Mouse (Mus musculus) G1E-ER4 (cell line): ENCODE measurements around the gene Phkg1. TPM values are rescaled to one million over a fixed set of nuclear protein-coding genes. Genes with fewer than 3 reads are reported as not detected.

Experiments
- GATA1 ChIP-seq: IDR thresholded peaks from one replicate; pipeline ENCODE4 v1.8.0; 2012; ENCODE audit warnings: low read length, inconsistent platforms
- polyA plus RNA-seq: library from polyadenylated mRNA; stranded (reverse); fragments of >175 nt; gene quantifications from 2 replicates; pipeline ENCODE4 v1.2.3, GENCODE M21; 2012

Gene Phkg1
- polyA plus RNA-seq: not detected in 2 replicates

DNA sequence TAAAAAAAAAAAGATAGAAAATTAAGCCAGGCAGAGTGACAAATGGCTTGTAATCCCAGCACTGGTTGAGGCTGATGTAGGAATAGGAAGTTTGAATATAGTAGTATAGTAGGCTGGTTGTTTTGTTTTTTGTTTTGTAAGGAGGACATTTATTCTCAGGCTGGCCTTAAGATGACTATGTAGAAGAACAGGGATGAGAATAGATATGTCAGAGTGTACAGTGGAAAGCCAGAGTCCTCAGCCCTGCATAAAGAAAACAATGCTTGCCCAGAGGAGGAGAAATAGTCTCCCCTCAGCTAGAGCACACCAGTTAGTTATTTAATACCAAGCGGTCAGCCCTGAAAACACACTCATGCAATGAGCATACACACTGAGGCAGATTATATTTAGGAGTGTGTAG lies at the start of gene Phkg1:
Gene Phkg1 (minus strand): TSS at position 101 of the 400 bp plus-strand sequence.
- no peak for TF ChIP-seq GATA1

DNA sequence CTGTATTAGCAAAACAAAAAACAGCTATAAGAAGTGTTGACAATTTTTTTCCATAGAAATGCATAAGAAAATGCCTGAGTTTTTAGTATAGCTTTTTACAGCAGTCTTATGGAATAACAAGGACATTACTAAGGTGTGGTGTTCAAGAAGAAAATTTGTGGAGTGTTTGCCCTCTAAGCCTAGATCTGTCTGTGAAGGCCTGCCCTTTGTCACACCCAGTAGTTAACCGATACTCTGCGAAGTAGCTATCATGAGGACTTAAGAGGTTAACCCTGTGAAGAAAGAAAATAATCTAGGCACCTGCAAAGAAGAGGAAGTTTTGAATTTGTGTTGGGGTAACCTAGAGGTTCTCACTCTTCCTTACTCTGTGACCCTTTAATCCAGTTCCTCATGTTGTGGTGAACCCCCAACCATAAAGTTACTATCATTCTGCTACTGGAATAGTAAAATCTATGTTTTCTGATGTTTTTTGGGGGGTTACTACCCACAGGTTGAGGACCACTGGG lies 49.2 kb upstream of the Phkg1 start:
- no peak for TF ChIP-seq GATA1

DNA sequence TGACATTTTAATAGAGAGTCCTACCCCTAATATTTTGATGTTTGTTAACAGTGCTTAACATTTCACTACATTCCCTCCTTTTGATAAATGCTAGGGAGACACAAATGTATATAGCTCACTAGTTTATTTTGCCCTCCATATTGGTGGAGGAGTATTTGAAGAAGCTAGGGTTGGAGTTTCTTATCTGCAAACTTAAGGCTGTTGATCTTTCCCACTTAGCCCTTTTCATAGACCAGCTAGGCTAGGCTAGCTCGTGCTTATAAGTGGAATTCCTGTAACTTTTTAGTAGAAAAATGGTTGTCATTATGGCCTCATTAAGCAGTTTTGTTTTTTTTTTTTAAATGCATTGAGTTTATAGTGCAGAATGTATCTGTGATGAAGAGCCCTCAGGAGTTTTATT lies 45.1 kb upstream of the Phkg1 start:
- no peak for TF ChIP-seq GATA1

DNA sequence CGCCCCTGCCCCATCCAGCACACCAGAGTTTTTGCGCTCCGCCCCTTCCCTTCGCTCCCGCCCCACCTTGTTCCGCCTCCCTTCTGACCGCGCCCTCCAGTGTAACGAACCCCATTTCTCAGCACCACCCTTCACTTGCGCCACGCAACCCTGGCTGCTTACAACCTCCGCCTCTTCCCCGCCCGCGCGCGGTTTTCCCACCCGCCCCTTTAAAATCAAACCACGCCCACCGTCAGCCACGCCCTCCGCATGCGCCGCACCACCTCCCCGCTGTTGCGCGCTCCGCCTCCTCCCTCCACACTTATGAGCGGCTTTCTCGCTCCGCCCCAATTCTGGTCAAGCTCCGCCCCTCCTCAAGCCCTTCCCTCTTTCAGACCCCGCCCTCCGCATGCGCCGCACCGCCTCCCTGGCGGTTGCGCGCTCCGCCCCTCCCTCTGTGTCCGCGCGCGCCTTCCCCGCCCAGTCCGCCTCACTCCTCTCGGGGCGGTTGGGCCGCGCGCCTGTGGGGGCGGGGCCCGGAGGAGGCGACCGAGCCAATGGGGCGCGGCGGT lies 43.2 kb upstream of the Phkg1 start, which contains the start of gene Vkorc1l1:
Gene Vkorc1l1 (plus strand): TSS at position 476 of the 551 bp plus-strand sequence.
- TF ChIP-seq GATA1: no peak

DNA sequence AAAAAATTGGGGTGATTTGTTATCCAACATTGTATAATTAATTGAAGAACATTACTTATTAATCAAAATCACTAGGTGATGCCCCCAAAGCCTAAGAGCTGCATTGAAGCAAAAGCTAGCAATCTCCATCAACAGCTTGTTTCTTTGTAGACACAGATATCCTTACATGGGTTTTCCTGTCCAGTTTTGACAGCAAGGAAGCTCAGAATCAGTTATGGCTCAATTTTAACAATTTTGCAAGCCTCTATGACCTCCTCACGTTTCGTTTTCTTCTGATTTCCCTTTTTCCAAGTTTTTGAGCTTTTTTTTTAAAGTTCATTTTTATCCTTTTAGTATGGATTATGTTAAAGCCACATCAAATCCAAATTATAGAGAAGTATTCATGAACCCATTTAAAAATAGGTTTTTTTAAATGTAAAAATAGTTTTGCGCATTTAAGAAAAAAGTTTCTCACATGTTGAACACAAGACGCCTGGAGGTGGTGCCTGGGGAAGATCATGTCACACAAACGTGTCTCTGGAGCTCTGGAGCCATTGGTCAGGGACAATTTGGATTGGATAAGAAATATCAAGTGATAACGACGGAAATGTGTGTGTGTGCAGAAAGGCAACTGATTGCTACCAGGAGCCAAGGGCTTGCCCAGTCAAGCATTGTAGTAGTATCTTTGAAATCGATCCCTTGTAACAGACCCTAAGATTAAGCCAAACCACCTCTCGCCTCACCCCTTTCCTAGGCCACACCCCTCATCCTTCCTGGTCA lies 42.6 kb upstream of the Phkg1 start:
- TF ChIP-seq GATA1: peak; percentile 68

DNA sequence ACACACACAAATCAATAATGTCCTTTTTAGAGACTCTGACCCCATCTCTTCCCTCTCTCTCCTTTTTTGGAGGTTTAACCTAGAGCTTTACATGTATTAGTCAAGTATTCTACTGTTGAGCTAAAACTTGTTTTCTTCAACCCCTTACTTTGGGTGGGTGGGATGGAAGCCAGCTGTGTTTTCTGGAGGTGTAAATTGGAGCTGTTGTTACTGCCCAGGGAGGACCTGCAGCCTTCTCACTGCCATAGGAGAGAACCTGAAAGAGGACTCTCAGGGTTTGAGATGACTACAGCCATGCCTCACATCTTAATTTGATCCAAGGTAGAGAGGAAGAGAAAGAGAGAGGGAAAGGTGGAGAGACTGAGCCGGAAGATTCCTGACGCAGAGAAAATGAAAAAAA lies 41.9 kb upstream of the Phkg1 start:
- no peak for TF ChIP-seq GATA1

DNA sequence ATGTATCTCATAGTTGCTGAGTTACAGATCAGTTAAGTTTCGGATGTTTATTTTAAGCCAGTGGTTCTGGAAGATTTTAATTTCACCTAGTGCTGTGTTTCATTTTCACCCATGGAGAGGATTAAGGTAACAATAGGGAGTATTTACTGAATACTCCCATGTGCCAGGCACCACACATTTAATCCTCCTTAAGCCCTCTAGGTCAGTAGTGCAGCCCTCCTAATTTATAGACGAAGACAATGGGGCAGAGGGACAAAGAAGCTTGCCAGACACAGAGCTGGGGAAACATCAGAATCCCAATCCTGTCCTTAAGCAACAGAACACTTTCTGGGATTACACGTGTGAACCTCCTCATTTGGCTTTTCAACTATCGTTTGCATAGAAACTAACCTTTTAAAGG lies 38.6 kb upstream of the Phkg1 start:
- TF ChIP-seq GATA1: no peak

DNA sequence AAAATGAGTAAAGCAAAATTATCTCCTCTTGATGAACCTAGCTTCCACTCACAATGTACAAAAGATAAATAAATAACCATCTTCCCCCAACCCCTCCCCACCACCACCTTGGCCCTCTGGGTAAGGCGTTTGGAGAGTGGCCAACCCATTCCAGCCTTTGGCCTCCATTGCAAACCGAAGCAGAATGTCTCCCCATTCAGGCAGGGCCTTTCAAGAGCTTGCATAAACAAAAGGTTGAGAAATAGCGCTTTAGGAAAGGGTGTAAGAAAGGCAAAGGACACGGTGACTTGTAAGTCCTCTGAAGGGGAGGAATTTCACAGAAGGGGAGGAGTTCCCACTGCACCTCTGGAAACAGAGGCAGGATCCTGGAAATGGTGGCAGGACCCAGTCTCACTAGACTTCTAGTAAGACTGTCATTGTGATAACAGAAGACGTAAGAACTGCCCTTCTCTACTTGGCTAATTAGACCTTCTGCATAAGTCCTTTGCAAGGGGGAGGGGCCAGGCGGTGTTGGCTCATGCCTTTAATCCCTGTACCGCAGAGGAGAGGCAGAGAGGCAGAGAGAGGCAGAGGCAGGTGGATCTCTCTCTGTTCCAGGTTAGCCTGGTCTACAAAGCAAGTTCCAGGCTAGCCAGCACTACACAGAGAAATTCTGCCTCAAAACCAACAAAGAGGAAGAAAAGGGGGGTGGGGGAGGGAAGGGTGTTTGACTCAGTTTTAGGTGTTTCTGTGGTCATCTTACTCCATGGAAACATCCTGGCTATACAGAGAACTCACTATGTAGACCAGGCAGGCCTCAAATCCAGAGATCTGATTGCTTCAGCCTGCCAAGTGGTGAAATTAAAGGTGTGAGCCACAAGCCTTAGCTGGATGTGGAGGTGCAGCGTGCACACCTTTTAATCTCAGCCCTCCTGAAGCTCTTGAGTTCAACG lies 31.8 kb upstream of the Phkg1 start:
- TF ChIP-seq GATA1: no peak

DNA sequence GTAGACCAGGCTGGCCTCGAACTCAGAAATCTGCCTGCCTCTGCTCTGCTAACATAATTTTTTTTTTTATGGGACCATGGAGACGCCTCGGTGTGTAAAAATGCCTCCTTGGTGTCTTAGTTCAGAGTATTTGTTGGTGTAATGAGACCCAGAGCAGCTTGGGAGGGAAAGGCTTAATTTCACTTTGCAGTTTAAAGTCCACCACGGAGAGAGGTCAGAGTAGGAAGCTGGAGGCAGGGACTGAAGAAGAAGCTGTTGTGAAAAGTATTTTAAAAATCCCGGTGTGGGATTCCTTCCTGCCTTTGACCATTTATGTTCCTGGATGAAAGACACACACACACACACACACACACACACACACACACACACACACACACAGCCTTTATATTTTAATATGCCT lies 27.6 kb upstream of the Phkg1 start:
- no peak for TF ChIP-seq GATA1

DNA sequence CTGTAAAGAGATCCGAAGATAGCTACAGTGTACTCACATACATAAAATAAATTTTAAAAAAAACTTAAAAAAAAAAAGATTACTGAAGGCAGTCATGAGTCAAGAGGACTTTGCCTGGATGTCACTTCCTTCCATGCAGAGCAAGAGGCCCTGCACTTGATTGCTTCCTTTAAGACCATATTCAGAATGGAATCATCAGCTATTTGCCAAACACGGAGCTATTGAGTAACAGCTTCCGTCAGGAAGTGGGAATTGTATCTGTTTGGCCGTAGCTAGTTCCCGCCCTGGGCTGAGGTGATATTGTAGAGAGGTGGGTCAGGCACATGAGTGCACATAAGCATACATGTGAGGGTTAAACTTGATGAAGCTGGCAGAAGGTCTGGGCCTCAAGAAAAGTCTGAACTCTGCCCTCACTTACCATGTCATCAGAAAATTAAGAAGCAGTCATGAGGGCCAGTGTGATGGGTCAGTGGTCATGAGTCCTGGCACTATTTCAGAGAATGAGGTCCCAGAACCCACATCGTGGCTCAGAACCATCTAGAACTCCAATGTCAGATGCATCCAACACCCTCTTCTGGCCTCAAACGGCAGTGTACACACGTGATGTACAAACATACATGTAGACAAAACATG lies 26.6 kb upstream of the Phkg1 start:
- TF ChIP-seq GATA1: no peak

DNA sequence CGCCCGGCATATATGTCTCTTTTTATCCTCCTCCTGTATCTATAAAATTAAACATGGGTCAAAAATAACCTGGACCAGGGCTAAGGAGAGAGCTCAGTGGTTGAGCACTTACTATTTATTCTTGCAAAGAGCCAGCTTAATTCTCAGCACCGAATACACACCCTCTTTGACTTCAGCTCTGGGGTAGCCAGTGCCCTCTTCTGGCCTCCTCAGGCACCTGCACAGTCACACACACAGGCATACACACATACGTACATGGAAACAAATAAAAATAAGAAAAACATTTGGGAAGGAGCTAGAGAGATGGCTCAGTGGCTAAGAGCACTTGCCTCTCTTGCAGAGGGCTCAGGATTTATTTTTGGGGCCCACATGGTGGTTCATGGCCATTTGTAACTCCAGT lies 23.6 kb upstream of the Phkg1 start:
- TF ChIP-seq GATA1: no peak

DNA sequence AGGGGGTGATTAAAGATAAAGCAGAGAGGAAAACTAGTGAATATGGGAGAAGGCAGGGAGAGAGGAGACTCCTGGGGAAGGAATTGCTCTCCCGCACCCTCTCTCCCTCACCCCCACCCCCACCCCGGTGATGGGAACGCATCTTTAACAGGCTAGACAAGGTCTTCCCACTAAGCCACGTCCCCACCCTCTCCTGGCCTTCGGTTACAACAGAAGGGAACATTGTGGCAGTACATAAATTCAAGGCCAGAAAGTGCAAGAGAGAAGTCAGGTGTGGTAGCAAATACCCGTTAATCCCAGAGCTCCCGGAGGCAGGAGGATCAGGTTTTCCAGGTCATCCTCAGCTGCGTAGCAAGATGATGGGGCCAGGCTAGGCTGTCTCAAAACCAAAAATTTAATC lies 21.0 kb upstream of the Phkg1 start:
- no peak for TF ChIP-seq GATA1

DNA sequence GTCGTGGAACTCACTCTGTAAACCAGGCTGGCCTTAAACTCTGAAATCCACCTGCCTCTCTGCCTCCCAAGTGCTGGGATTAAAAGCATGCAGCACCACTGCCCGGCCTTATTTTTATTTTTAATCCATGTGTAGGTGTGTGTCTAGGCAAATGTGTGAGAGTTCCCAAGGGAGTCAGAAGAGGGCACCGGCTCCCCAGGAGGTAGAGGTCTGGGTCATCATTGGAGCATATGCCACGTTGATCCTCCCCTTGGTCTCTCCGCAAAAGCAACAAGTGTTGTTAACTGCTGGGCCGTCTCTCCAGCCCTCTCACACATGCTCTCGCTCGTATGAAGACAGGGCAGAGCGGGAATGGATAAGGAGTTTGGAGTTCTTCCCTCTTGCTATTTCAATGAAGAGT lies 20.4 kb upstream of the Phkg1 start:
- no peak for TF ChIP-seq GATA1

DNA sequence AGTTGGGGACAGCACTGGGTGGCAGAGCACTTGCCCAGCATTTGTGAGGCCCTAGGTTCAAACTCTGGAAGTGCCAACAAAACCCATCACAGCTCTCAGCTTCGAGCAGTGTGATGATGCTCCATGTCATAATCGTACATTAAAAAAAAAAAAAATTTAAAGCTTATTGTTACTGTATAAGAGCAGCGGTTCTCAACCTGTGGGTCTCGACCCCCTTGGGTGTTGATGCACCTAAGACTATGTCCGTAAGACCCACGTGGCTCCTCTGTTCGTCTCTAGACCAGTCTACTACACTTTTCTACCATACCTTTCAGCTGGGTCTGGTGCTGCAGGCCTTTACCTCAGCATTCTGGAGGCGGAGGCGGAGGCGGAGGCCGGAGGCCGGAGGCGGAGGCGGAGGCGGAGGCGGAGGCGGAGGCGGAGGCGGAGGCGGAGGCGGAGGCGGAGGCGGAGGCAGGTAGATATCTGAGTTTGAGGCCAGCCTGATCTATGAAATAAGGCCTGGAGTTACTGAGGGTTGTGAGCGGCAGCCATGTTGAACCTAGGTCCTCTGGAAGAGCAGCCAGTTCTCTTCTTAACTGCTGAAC lies 19.8 kb upstream of the Phkg1 start:
- no peak for TF ChIP-seq GATA1

DNA sequence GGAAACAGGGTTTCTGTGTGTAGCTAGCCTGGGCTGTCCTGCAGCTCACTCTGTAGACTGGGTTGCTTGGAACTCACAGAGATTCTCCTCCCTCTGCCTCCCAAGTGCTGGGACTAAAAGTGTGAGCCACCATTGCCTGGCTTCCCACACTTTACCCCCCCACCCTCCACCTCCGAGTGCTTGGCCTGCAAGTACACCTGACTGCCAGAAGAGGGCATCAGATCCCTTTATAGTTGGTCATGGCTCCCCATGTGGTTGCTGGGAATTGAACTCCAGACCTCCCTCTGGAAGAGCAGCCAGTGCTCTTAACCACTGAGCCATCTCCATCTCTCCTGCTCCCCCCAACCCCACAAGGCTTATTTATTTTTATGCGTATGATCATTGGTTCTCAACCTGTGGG lies 15.7 kb upstream of the Phkg1 start:
- no peak for TF ChIP-seq GATA1
